Mouse (Mus musculus): ENCODE data around the gene Ppp3ca. TPM values are rescaled to one million over a fixed set of nuclear protein-coding genes. Genes with fewer than 3 reads are reported as not detected.

The Ppp3ca gene
- polyA plus RNA-seq, 1 experiment from 2014 or later, result 10.7 TPM

DNA sequence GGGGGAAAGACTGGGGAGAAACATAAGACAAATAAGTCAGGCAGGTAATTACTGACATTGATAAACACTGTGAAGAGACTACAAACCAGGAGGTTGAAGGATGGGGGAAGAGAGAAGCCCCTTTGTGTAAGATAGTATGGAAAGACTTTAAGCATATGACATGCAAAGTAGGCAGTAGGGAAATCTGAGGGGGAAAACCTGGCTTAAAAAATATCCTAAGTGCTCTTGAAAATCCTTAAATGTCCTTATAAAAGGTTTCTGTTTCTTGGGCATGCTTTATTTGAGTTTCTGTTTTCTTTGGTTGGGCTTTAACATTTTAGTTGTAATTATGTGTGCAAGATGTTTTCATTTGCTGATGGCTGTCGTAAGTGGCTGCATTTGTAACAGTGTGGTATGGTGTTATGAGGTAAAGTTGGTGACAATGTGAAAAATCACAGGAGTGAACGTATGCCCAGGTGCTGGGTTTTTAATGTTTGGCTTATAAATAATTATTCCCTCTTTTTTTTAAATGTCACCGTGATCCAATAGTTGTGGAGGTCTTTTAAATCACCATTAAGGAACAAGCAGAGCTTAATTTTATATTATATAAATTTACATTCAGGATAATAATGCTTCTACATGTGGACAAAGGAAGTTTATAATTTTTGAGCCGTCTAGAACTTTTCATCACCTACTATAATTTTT lies 195.4 kb downstream of the Ppp3ca start:
- Histone ChIP-seq H3K9ac (no peak overlapping the region), H3K4me3 (replicated peaks) (no peak overlapping the region), H3K27me3 (no peaks in the 10 kb centered on the region), H3K9me3 (replicated peaks) (no peaks in the 10 kb centered on the region), H3K4me2 (no peak overlapping the region), H3K27ac (replicated peaks) (no peak overlapping the region), H3K36me3 (replicated peaks) (no peaks in the 10 kb centered on the region), H3K4me1 (replicated peaks) (no peaks in the 10 kb centered on the region)
- no peak for ATAC-seq (ENCODE audit: insufficient read depth)
- 69% methylated on average over 4 of the region's 4 CpGs for WGBS (ENCODE audit: insufficient replicate concordance)

DNA sequence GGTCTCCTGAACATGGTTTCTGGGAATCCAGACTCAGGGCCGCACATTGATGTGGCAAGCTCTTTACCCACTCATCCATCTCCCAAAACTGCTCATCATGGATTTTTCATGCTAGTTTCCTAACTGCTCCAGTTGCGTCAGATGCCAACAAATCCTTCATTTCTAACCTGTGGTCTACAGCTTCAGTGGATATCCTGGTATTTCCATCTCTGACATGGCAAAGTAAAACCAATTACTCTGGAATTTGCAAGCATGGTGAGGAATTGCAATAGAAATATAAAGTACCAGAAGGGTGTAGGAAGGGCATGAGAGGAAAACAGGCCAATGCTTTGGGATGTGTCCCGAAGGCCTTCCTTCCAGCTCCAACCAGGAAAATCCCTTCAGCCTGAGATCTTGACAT lies 196.2 kb downstream of the Ppp3ca start:
- no peak for ATAC-seq (ENCODE audit: insufficient read depth)

DNA sequence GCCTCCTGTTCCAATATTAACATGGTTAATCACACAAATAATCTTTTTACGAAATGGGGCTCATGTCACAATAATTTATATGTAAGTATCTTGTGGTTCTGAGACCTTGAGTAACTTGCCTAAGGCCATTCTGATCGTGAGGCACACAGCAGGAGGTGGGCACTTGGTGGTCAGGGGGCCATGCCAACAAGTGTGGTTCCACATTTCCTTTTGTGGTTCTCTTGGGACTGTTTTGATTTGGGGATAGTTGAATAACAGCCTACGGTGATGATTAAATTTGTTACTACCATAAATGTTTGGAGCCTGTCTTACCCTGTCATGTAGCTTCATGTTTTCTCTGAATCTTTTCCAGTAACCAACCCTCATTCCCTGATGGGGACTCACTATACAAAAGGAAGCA lies 196.6 kb downstream of the Ppp3ca start:
- no peak overlapping the region for H3K4me2 ChIP-seq
- no peak overlapping the region for H3K4me3 ChIP-seq (replicated peaks)
- no peak overlapping the region for H3K9ac ChIP-seq
- no peaks in the 10 kb centered on the region for H3K9me3 ChIP-seq (replicated peaks)
- H3K4me1 ChIP-seq (replicated peaks), result no peaks in the 10 kb centered on the region
- H3K27me3 ChIP-seq, result no peaks in the 10 kb centered on the region
- no peak overlapping the region for H3K27ac ChIP-seq (replicated peaks)
- 48% methylated on average over 3 of the region's 3 CpGs for WGBS (ENCODE audit: insufficient replicate concordance)
- no peaks in the 10 kb centered on the region for H3K36me3 ChIP-seq (replicated peaks)
- ATAC-seq (ENCODE audit: insufficient read depth), result no peak

More for the DNA sequence above, 196.2 kb downstream of the Ppp3ca start:
- no peak overlapping the region for H3K4me2 ChIP-seq
- H3K9ac ChIP-seq, result no peak overlapping the region
- H3K9me3 ChIP-seq (replicated peaks), result no peaks in the 10 kb centered on the region
- no peaks in the 10 kb centered on the region for H3K36me3 ChIP-seq (replicated peaks)
- no peak overlapping the region for H3K4me3 ChIP-seq (replicated peaks)
- H3K27me3 ChIP-seq, result no peaks in the 10 kb centered on the region
- no peaks in the 10 kb centered on the region for H3K4me1 ChIP-seq (replicated peaks)
- 79% methylated on average over 3 of the region's 3 CpGs for WGBS (ENCODE audit: insufficient replicate concordance)
- H3K27ac ChIP-seq (replicated peaks), result no peak overlapping the region

DNA sequence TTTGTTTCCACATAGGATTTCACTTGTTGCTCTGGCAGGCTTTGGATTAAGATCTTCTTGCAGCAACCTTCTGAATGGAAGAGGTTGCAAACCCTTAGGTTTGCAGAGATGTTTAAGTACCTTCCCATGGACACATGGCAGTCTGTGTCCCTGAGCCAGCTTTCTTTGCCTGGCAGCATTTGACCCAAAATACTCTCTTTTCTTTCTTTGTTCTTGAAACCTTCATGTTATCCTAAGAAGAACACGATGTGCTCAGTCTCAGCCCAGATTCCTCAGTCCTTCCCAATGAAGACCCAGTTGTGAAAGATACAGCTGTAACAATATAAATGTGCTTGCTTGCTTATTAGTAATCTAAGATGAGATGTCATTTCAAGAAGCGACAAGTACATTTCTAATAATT lies 197.4 kb downstream of the Ppp3ca start:
- H3K36me3 ChIP-seq (replicated peaks), result no peaks in the 10 kb centered on the region
- no peak overlapping the region for H3K4me2 ChIP-seq
- no peak for ATAC-seq (ENCODE audit: insufficient read depth)
- no peak overlapping the region for H3K27ac ChIP-seq (replicated peaks)
- H3K9me3 ChIP-seq (replicated peaks), result no peaks in the 10 kb centered on the region
- no peak overlapping the region for H3K4me3 ChIP-seq (replicated peaks)
- H3K9ac ChIP-seq, result no peak overlapping the region
- no peaks in the 10 kb centered on the region for H3K27me3 ChIP-seq
- H3K4me1 ChIP-seq (replicated peaks), result no peaks in the 10 kb centered on the region; the same call in 1 of the 2 replicates
- WGBS (ENCODE audit: insufficient replicate concordance), result 65% methylated on average over 2 of the region's 2 CpGs

DNA sequence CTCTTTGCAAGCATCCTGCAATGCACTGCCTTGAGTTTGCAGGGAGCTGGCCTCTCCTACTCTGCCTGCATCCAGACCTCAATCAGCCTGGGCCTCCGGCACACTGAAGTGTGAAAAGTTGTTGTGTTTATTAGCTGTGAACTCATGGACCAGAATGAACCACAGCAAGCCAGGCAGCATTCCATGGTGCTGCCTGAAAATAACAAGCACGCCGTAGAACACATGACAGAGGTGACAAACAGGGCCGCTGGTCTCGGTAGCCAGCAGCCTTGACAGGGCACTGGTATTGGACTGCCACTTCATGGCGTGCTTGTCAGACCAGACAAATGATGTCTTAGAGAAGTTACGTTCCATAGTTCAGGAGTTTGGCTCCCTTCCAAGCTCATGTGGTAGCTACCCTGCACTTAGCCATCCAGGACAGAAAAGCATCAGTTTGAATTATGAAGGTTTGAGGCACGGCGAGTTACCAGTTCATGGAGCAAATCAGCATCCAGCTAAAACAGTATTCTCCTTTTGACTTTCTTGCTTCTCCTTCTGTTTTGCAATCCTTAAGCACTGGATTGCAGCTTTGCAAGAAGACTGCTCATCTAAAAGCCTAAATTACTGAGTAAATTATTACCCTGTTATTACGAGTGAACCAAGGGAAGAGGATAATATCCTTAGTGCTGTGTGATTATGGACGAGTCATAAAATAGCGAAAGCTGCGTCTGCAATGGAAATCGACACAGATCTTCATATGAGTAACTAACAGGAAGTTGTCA lies 202.0 kb downstream of the Ppp3ca start:
- Histone ChIP-seq H3K4me2 (no peak overlapping the region), H3K9ac (no peak overlapping the region), H3K27ac (replicated peaks) (no peak overlapping the region), H3K9me3 (replicated peaks) (no peaks in the 10 kb centered on the region), H3K27me3 (no peaks in the 10 kb centered on the region), H3K4me3 (replicated peaks) (no peak overlapping the region), H3K4me1 (replicated peaks) (no peaks in the 10 kb centered on the region; the same call in 1 of the 2 replicates), H3K36me3 (replicated peaks) (no peaks in the 10 kb centered on the region)
- 77% methylated on average over 14 of the region's 14 CpGs for WGBS (ENCODE audit: insufficient replicate concordance)
- no peak for ATAC-seq (ENCODE audit: insufficient read depth)

DNA sequence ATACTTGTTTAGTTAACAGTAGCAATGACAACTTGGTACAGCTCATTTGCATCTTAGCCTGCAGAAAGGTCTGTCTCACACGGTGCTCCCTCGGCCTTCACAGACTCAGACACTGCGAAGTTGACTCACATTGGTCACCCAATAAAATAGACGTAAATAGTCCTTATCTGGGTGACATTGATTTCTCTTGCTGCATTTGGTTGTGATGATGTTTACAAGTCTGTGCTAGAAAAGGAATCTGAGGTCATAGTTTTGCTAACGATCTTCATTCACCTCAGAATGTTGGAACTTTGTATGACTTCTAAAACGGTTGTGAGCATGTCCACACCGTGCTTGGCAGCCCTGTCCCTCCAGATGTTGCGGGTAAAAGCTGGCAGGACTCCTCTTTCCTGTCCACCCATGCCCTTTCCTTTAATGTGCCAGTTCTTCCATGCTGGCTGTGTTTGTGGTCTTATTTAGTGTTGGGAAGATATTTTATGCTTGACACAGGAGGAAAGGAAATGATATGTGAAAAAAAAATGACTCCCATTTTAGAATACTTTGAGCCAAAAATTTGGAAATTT lies 202.7 kb downstream of the Ppp3ca start:
- no peak for ATAC-seq (ENCODE audit: insufficient read depth)
- no peaks in the 10 kb centered on the region for H3K27me3 ChIP-seq
- no peaks in the 10 kb centered on the region; the same call in 1 of the 2 replicates for H3K4me1 ChIP-seq (replicated peaks)
- no peak overlapping the region for H3K9ac ChIP-seq
- H3K4me2 ChIP-seq, result no peak overlapping the region
- no peaks in the 10 kb centered on the region for H3K36me3 ChIP-seq (replicated peaks)
- WGBS (ENCODE audit: insufficient replicate concordance), result 68% methylated on average over 8 of the region's 8 CpGs
- H3K27ac ChIP-seq (replicated peaks), result no peak overlapping the region
- H3K4me3 ChIP-seq (replicated peaks), result no peak overlapping the region
- H3K9me3 ChIP-seq (replicated peaks), result no peaks in the 10 kb centered on the region

DNA sequence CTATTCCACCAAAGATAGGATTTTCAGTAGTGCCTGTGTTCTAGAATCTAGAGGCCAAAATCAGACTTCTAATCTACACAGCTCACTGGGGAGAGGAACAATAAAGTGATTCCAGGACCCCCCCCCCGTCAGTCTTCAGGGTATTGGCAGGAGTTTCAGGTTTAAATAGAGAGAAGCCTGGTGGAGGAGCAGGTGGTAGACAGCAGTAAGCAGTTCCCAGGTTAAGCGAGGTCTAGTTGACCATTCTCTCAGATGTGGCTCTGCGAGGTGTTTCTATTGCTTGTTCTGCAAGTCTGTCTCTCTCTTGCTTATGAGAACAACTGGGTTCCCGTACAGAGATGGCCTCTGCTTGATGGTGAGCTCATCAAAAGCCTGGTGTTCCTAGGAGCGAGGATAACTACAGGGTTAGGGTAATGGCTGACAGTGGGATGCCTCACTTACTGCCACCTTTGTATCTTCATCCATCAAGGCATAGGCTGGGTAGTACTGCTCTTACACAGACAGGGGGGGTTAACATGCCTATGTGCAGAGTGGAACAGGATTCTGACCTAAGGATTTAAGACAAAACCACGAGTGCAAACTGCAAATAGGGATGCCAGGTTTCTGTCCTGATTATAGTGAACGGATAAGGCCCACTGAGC lies 204.0 kb downstream of the Ppp3ca start:
- Histone ChIP-seq H3K27ac (replicated peaks) (no peak overlapping the region), H3K27me3 (no peaks in the 10 kb centered on the region), H3K36me3 (replicated peaks) (no peaks in the 10 kb centered on the region), H3K9me3 (replicated peaks) (no peaks in the 10 kb centered on the region), H3K9ac (no peak overlapping the region), H3K4me1 (replicated peaks) (no peaks in the 10 kb centered on the region; the same call in 1 of the 2 replicates), H3K4me3 (replicated peaks) (no peak overlapping the region), H3K4me2 (no peak overlapping the region)
- 71% methylated on average over 7 of the region's 7 CpGs for WGBS (ENCODE audit: insufficient replicate concordance)
- no peak for ATAC-seq (ENCODE audit: insufficient read depth)

DNA sequence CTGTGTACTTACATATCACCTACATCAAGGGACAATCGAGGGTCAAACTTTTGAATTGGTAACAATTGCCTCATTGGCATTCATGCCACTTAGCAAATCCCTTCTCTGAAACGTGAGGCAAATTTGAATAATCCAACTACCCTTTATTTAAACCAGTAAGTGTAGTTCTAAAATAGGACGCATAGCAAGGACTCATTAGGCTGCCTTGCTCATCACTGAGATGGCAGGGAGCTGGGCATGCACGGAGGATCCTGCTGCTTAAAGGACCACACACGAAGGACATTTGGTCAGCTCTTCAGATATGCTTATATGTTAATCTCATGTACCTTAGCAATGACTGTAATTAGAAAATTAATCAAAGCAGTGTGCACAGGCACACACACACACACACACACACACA lies 204.6 kb downstream of the Ppp3ca start:
- no peaks in the 10 kb centered on the region; the same call in 1 of the 2 replicates for H3K4me1 ChIP-seq (replicated peaks)
- ATAC-seq (ENCODE audit: insufficient read depth), result no peak
- no peak overlapping the region for H3K27ac ChIP-seq (replicated peaks)
- no peaks in the 10 kb centered on the region for H3K27me3 ChIP-seq
- H3K4me2 ChIP-seq, result no peak overlapping the region
- H3K4me3 ChIP-seq (replicated peaks), result no peak overlapping the region
- H3K9me3 ChIP-seq (replicated peaks), result no peaks in the 10 kb centered on the region
- H3K9ac ChIP-seq, result no peak overlapping the region
- H3K36me3 ChIP-seq (replicated peaks), result no peaks in the 10 kb centered on the region
- WGBS (ENCODE audit: insufficient replicate concordance), result 67% methylated on average over 5 of the region's 5 CpGs

DNA sequence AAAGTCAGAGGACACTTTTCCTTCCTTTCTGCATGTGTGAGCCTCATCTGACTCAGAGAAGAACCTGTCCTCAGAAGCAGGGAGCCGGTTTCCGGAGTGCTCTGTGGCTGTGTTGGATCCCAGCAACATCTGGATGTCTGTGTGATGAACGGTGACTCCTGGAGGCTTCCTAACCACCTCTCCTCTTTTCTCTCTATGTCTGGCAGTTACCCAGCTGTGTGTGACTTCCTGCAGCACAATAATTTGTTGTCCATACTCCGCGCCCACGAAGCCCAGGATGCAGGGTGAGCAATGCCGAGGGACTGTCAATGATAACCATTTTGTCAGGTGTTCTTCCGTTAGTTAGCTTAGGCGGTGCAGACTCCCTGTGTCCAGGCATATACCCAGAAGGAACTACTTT lies 217.8 kb downstream of the Ppp3ca start:
- H3K27me3 ChIP-seq, result no peaks in the 10 kb centered on the region
- no peak overlapping the region for H3K9ac ChIP-seq
- H3K36me3 ChIP-seq (replicated peaks), result no peaks in the 10 kb centered on the region
- H3K9me3 ChIP-seq (replicated peaks), result no peaks in the 10 kb centered on the region
- ATAC-seq (ENCODE audit: insufficient read depth), result no peak
- no peaks in the 10 kb centered on the region for H3K4me1 ChIP-seq (replicated peaks)
- H3K27ac ChIP-seq (replicated peaks), result no peak overlapping the region
- H3K4me2 ChIP-seq, result no peak overlapping the region
- no peak overlapping the region for H3K4me3 ChIP-seq (replicated peaks)
- WGBS (ENCODE audit: insufficient replicate concordance), result 83% methylated on average over 9 of the region's 9 CpGs

DNA sequence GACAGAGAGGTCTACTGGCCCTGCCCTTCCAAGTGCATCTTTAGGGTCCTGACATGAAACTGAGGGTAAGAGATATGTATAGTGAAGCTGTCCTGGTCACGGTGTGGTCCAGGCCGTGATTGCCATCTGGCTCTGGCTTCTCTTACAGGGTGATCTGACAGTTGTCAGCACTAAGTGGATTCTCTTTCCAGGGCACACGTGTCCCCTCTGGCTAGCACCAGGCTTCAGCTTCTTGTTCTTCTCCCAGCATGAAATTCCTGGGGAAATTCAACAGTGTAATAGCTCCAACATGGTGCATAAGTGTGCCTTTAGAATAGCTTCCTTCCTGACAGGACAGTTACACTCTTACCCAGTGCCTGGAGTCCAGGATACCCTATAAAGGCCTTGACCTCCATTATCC lies 222.2 kb downstream of the Ppp3ca start:
- H3K4me2 ChIP-seq, result no peak overlapping the region
- no peak overlapping the region for H3K9ac ChIP-seq
- ATAC-seq (ENCODE audit: insufficient read depth), result no peak
- WGBS (ENCODE audit: insufficient replicate concordance), result 66% methylated on average over 3 of the region's 3 CpGs
- no peaks in the 10 kb centered on the region for H3K4me1 ChIP-seq (replicated peaks)
- H3K9me3 ChIP-seq (replicated peaks), result no peaks in the 10 kb centered on the region
- H3K36me3 ChIP-seq (replicated peaks), result 0 out of 2 replicates have a peak, but pooled peaks cover 3% of the 10 kb centered on the region
- H3K4me3 ChIP-seq (replicated peaks), result no peak overlapping the region
- no peaks in the 10 kb centered on the region for H3K27me3 ChIP-seq
- H3K27ac ChIP-seq (replicated peaks), result no peak overlapping the region
